Mouse (Mus musculus) MEL (cell line): ENCODE results near the gene Scn7a. TPM values are rescaled to one million over a fixed set of nuclear protein-coding genes. Genes with fewer than 3 reads are reported as not detected.

ENCODE experiments used
- DNase-seq: peaks from one replicate; pipeline ENCODE4 v3.0.0; 2011; ENCODE audit warnings: low read depth, low spot score
- H3K27ac ChIP-seq: 2 replicates; pipeline ENCODE4 v1.5.1; 2012; ENCODE audit warnings: low read depth, mild to moderate bottlenecking, control low read depth, low read length, moderate library complexity; ENCODE audit not compliant: control insufficient read depth
- H3K27me3 ChIP-seq, 2 experiments: fragments of 150-350 bp in 1 of 2; sonication (generic) in 1 of 2; 2 replicates each; pipeline ENCODE4 v1.6.1; 2012; ENCODE audit warnings: low read length in 2 of 2, mild to moderate bottlenecking in 2 of 2, improper control_type of control experiment in 1 of 2, moderate library complexity in 1 of 2; ENCODE audit not compliant: insufficient read depth in 2 of 2, control insufficient read depth in 1 of 2
- H3K36me3 ChIP-seq, 2 experiments: 2 replicates each; pipeline ENCODE4 v1.6.1; 2012 to 2014; ENCODE audit warnings: low read length in 2 of 2, improper control_type of control experiment in 1 of 2, inconsistent platforms in 1 of 2, mild to moderate bottlenecking in 1 of 2; ENCODE audit not compliant: insufficient read depth in 2 of 2, control insufficient read depth in 1 of 2
- H3K4me1 ChIP-seq, 2 experiments: fragments of 150-350 bp in 1 of 2; sonication (generic) in 1 of 2; 2 replicates each; pipeline ENCODE4 v1.6.1; 2012; ENCODE audit warnings: low read length in 2 of 2, improper control_type of control experiment in 1 of 2, mild to moderate bottlenecking in 1 of 2; ENCODE audit not compliant: insufficient read depth in 2 of 2, control insufficient read depth in 1 of 2
- H3K4me3 ChIP-seq, 2 experiments: fragments of 150-350 bp in 1 of 2; sonication (generic) in 1 of 2; 2 replicates each; pipeline ENCODE4 v1.5.1; 2012; ENCODE audit warnings: low read depth in 2 of 2, low read length in 2 of 2, mild to moderate bottlenecking in 2 of 2, moderate library complexity in 2 of 2, control low read depth in 1 of 2, improper control_type of control experiment in 1 of 2; ENCODE audit not compliant: control insufficient read depth in 1 of 2, insufficient read depth in 1 of 2
- H3K79me2 ChIP-seq: 2 replicates; pipeline ENCODE4 v1.6.1; 2012; ENCODE audit warnings: mild to moderate bottlenecking, low read length, moderate library complexity; ENCODE audit not compliant: control insufficient read depth, poor library complexity, insufficient read depth
- H3K9ac ChIP-seq: 2 replicates; pipeline ENCODE4 v1.6.1; 2012; ENCODE audit warnings: low read depth, mild to moderate bottlenecking, control low read depth, low read length, moderate library complexity; ENCODE audit not compliant: control insufficient read depth, poor library complexity, severe bottlenecking
- H3K9me3 ChIP-seq: fragments of 150-350 bp; sonication (generic); replicated peaks from 2 replicates; pipeline ENCODE4 v1.6.1; 2012; ENCODE audit warnings: mild to moderate bottlenecking, low read length, improper control_type of control experiment, moderate library complexity; ENCODE audit not compliant: insufficient read depth
- BHLHE40 ChIP-seq: IDR thresholded peaks from 2 replicates; pipeline ENCODE4 v1.6.1; 2012; ENCODE audit warnings: low read depth, mild to moderate bottlenecking, inconsistent platforms, low read length, improper control_type of control experiment, borderline replicate concordance
- CHD2 ChIP-seq: IDR thresholded peaks from 2 replicates; pipeline ENCODE4 v1.6.1; 2011; ENCODE audit warnings: low read length, improper control_type of control experiment
- CTCF ChIP-seq, 3 experiments: IDR thresholded peaks in 2 of 3; conservative IDR thresholded peaks in 1 of 3; 2 replicates each; pipeline ENCODE4 v1.5.1; 2011 to 2012; ENCODE audit warnings: low read length in 3 of 3, low read depth in 2 of 3, mild to moderate bottlenecking in 2 of 3, improper control_type of control experiment in 1 of 3, inconsistent platforms in 1 of 3, mixed read lengths in 1 of 3, moderate library complexity in 1 of 3; ENCODE audit not compliant: control insufficient read depth in 1 of 3, insufficient read depth in 1 of 3, poor library complexity in 1 of 3, severe bottlenecking in 1 of 3
- E2F4 ChIP-seq: IDR thresholded peaks from 2 replicates; pipeline ENCODE4 v1.6.1; 2011; ENCODE audit warnings: low read depth, low read length, improper control_type of control experiment, borderline replicate concordance
- ELF1 ChIP-seq: IDR thresholded peaks from 2 replicates; pipeline ENCODE4 v1.6.1; 2014; ENCODE audit warnings: low read depth, mild to moderate bottlenecking, inconsistent platforms, low read length, improper control_type of control experiment, moderate library complexity
- ETS1 ChIP-seq: IDR thresholded peaks from 2 replicates; pipeline ENCODE4 v1.6.1; 2012; ENCODE audit warnings: low read depth, mild to moderate bottlenecking, inconsistent platforms, low read length, improper control_type of control experiment, moderate library complexity
- GABPA ChIP-seq: IDR thresholded peaks from 2 replicates; pipeline ENCODE4 v1.6.1; 2012; ENCODE audit warnings: low read depth, mild to moderate bottlenecking, inconsistent platforms, low read length, improper control_type of control experiment, moderate library complexity
- GATA1 ChIP-seq: IDR thresholded peaks from 2 replicates; pipeline ENCODE4 v1.6.1; 2011; ENCODE audit warnings: low read depth, low read length, improper control_type of control experiment
- HCFC1 ChIP-seq: IDR thresholded peaks from 2 replicates; pipeline ENCODE4 v1.6.1; 2012; ENCODE audit warnings: low read depth, mild to moderate bottlenecking, inconsistent platforms, low read length, improper control_type of control experiment, moderate library complexity
- JUND ChIP-seq: IDR thresholded peaks from 2 replicates; pipeline ENCODE4 v1.6.1; 2011; ENCODE audit warnings: low read depth, mild to moderate bottlenecking, improper control_type of control experiment, low read length
- KAT2A ChIP-seq: conservative IDR thresholded peaks from 2 replicates; pipeline ENCODE4 v1.6.1; 2012; ENCODE audit warnings: low read depth, low read length, improper control_type of control experiment, inconsistent platforms
- MAFK ChIP-seq: IDR thresholded peaks from 2 replicates; pipeline ENCODE4 v1.6.1; 2011; ENCODE audit warnings: low read depth, mild to moderate bottlenecking, low read length, improper control_type of control experiment, borderline replicate concordance
- MAZ ChIP-seq: IDR thresholded peaks from 2 replicates; pipeline ENCODE4 v1.6.1; 2012; ENCODE audit warnings: low read depth, mild to moderate bottlenecking, inconsistent platforms, low read length, improper control_type of control experiment
- MEF2A ChIP-seq: IDR thresholded peaks from 2 replicates; pipeline ENCODE4 v1.6.1; 2014; ENCODE audit warnings: low read depth, mild to moderate bottlenecking, inconsistent platforms, low read length, improper control_type of control experiment; ENCODE audit not compliant: poor library complexity, insufficient replicate concordance, severe bottlenecking; ENCODE audit errors: extremely low read depth
- MYB ChIP-seq: IDR thresholded peaks from 2 replicates; pipeline ENCODE4 v1.6.1; 2011; ENCODE audit warnings: mild to moderate bottlenecking, low read depth, low read length, improper control_type of control experiment
- NRF1 ChIP-seq: IDR thresholded peaks from 2 replicates; pipeline ENCODE4 v1.6.1; 2014; ENCODE audit warnings: low read depth, mild to moderate bottlenecking, inconsistent platforms, low read length, improper control_type of control experiment, moderate library complexity; ENCODE audit not compliant: poor library complexity, insufficient read depth, severe bottlenecking
- POLR2AphosphoS2 ChIP-seq: IDR thresholded peaks from 2 replicates; pipeline ENCODE4 v1.6.1; 2011; ENCODE audit warnings: low read length, improper control_type of control experiment
- POLR2AphosphoS5 ChIP-seq: IDR thresholded peaks from 2 replicates; pipeline ENCODE4 v1.6.1; 2012; ENCODE audit warnings: low read depth, borderline replicate concordance, mild to moderate bottlenecking, inconsistent platforms, low read length, moderate library complexity, mixed read lengths
- RAD21 ChIP-seq: IDR thresholded peaks from 2 replicates; pipeline ENCODE4 v1.6.1; 2011; ENCODE audit warnings: mild to moderate bottlenecking, low read depth, low read length, improper control_type of control experiment
- SIN3A ChIP-seq: IDR thresholded peaks from 2 replicates; pipeline ENCODE4 v1.6.1; 2012; ENCODE audit warnings: low read length, improper control_type of control experiment, inconsistent platforms
- SMC3 ChIP-seq: IDR thresholded peaks from 2 replicates; pipeline ENCODE4 v1.6.1; 2011; ENCODE audit warnings: low read depth, low read length, improper control_type of control experiment
- TBP ChIP-seq: IDR thresholded peaks from 2 replicates; pipeline ENCODE4 v1.8.0; 2011; ENCODE audit warnings: low read depth, low read length, improper control_type of control experiment
- TCF12 ChIP-seq: IDR thresholded peaks from 2 replicates; pipeline ENCODE4 v1.6.1; 2014; ENCODE audit warnings: low read depth, mild to moderate bottlenecking, inconsistent platforms, low read length, improper control_type of control experiment, moderate library complexity
- USF1 ChIP-seq: IDR thresholded peaks from 2 replicates; pipeline ENCODE4 v1.6.1; 2014; ENCODE audit warnings: low read depth, mild to moderate bottlenecking, inconsistent platforms, low read length, improper control_type of control experiment, moderate library complexity
- USF2 ChIP-seq, 2 experiments: IDR thresholded peaks; 2 replicates each; pipeline ENCODE4 v1.6.1; 2011 to 2012; ENCODE audit warnings: improper control_type of control experiment in 2 of 2, low read length in 2 of 2, borderline replicate concordance in 1 of 2, inconsistent platforms in 1 of 2, low read depth in 1 of 2, mild to moderate bottlenecking in 1 of 2; ENCODE audit not compliant: insufficient read depth in 1 of 2
- ZKSCAN1 ChIP-seq: IDR thresholded peaks from 2 replicates; pipeline ENCODE4 v1.6.1; 2012; ENCODE audit warnings: low read depth, mild to moderate bottlenecking, inconsistent platforms, low read length, improper control_type of control experiment, moderate library complexity
- ZMIZ1 ChIP-seq: IDR thresholded peaks from 2 replicates; pipeline ENCODE4 v1.6.1; 2012; ENCODE audit warnings: low read depth, mild to moderate bottlenecking, inconsistent platforms, low read length, improper control_type of control experiment, moderate library complexity
- polyA plus RNA-seq, 2 experiments: library from polyadenylated mRNA; stranded (reverse) in 1 of 2; unstranded in 1 of 2; fragments of >175 nt in 1 of 2; fragments of >200 nt in 1 of 2; gene quantifications; 2 replicates each; pipeline versions ENCODE4 v1.2.1 to v1.2.4; 2012; ENCODE audit warnings: low replicate concordance in 2 of 2, low read depth in 1 of 2; ENCODE audit not compliant: insufficient read length in 2 of 2, insufficient read depth in 1 of 2, missing spikeins in 1 of 2
- total RNA-seq: library from RNA; depleted of rRNA; stranded (reverse); fragments of 300-350 nt; gene quantifications from 2 replicates; pipeline ENCODE4 v1.2.3, GENCODE M21; 2012

Scn7a gene
- total and polyA plus RNA-seq, 3 experiments: not detected

GRCm38 (mm10) chr2:66819862-66820559 is 35.3 kb upstream of the Scn7a start:
- Histone ChIP-seq H3K27me3 (no peaks in the 10 kb centered on the region), H3K27ac (no peak overlapping the region), H3K4me1 (no peaks in the 10 kb centered on the region), H3K9me3 (no peaks in the 10 kb centered on the region), H3K79me2 (no peaks in the 10 kb centered on the region), H3K36me3 (no peaks in the 10 kb centered on the region), H3K4me3 (no peak overlapping the region), H3K9ac (no peak overlapping the region)
- TF ChIP-seq GATA1 (no peak), CTCF (IDR thresholded peaks at IDR 0.05 in 2 of 3, conservative IDR thresholded peaks at IDR 0.05 in 1 of 3; ENCODE audit: control insufficient read depth in 1 of 3, insufficient read depth in 1 of 3, low read depth in 2 of 3, low read length in 3 of 3, poor library complexity in 1 of 3, severe bottlenecking in 1 of 3) (peak in 1 of 3 experiments; percentile 15; a peak in 1 of 6 replicates), NRF1 (no peak), GABPA (no peak), RAD21 (peak; percentile 26), CHD2 (no peak), ZKSCAN1 (no peak), TBP (no peak), USF2 (IDR thresholded peaks at IDR 0.05; ENCODE audit: borderline replicate concordance in 1 of 2, insufficient read depth in 1 of 2, low read depth in 1 of 2, low read length in 2 of 2) (no peak), SIN3A (no peak), POLR2AphosphoS5 (no peak), ELF1 (no peak), MAZ (no peak), POLR2AphosphoS2 (no peak), ETS1 (no peak), TCF12 (no peak)
- DNase-seq: peak; percentile 1

DNA sequence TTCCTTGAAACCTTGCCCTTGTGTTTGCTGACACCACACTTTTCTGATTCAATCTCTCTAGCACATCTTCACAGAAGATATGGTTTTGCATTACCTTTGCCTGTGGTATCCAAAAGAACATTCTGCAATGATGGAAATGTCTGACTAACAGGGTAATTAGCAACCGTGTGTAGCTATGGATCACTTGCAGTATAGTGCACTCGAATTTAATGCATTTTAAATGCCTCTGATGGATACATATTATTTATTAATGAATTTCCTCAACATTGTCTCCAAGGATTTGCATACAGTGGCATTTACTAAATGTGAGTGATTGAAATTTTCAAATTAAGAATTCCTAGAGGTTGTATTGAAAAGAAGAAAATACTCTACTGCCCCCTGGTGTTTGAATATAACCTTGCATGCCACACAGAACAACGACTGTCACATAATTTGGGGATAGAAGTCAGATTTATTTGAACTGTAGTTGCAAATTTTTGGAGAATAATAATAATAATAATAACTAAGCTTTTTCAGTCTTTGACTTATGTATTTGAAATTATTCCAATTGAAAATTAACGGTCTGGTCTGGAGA is 15.0 kb upstream of the Scn7a start:
- Histone ChIP-seq H3K36me3 (no peaks in the 10 kb centered on the region), H3K9me3 (no peaks in the 10 kb centered on the region), H3K27ac (no peak overlapping the region), H3K79me2 (no peaks in the 10 kb centered on the region), H3K9ac (no peak overlapping the region), H3K27me3 (no peaks in the 10 kb centered on the region), H3K4me3 (no peak overlapping the region), H3K4me1 (no peaks in the 10 kb centered on the region)
- DNase-seq: peak; percentile 13
- TF ChIP-seq SIN3A (no peak), CHD2 (no peak), MYB (no peak), USF1 (no peak), MEF2A (no peak), MAFK (no peak), POLR2AphosphoS2 (no peak), JUND (no peak), RAD21 (peak; percentile 47), ZKSCAN1 (no peak), BHLHE40 (no peak), HCFC1 (no peak), CTCF (IDR thresholded peaks at IDR 0.05 in 2 of 3, conservative IDR thresholded peaks at IDR 0.05 in 1 of 3; ENCODE audit: control insufficient read depth in 1 of 3, insufficient read depth in 1 of 3, low read depth in 2 of 3, low read length in 3 of 3, poor library complexity in 1 of 3, severe bottlenecking in 1 of 3) (peak in 2 of 3 experiments; percentile 26 to 49; a peak in 3 of 6 replicates), E2F4 (no peak), ZMIZ1 (no peak), POLR2AphosphoS5 (no peak), GABPA (no peak), SMC3 (peak; percentile 52), GATA1 (no peak), KAT2A (no peak), ETS1 (no peak)
